Mouse (Mus musculus) erythroblast, embryonic 14.5 days (primary cell): ENCODE measurements around the gene Gm13696.

Experiments
- GATA1 ChIP-seq: IDR thresholded peaks from 2 replicates; pipeline ENCODE4 v1.6.1; 2012; ENCODE audit warnings: low read length, inconsistent platforms, mixed read lengths
- TAL1 ChIP-seq: IDR thresholded peaks from 3 replicates; pipeline ENCODE4 v1.6.1; 2012; ENCODE audit warnings: low read length, inconsistent platforms, mixed read lengths

- no peak for TF ChIP-seq GATA1
- TF ChIP-seq TAL1 = no peak
Measured at GRCm38 (mm10) chr2:84022905-84023304, 50.0 kb downstream of the Gm13696 start.
